Mouse (Mus musculus): ENCODE measurements around the gene Ppp5c. TPM values are rescaled to one million over a fixed set of nuclear protein-coding genes. Genes with fewer than 3 reads are reported as not detected.

The Ppp5c gene
- polyA plus RNA-seq, 1 experiment = 212 TPM

DNA sequence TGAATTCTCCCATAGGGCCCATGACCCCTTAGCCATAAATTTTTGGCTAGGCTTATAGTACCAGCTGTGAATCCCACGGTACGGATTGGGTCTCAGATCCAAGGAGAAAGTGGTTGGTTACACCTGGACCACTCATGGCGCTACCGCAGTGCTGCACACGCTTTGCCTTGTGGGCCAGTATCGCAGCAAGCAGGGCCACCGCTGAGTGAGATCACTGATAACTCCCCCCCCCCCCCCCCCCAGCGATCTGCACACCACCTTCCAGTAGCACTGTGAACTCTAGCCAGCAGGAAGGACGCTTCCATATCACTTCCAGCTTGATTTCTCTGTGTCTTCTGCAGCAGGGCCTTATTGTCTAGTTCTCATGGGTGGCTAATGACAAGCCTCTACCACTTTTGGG is 37.9 kb upstream of the Ppp5c start:
- H3K27ac ChIP-seq (ENCODE audit: insufficient read depth, low read length) = no peak overlapping the region
- TF ChIP-seq CTCF (IDR thresholded peaks at IDR 0.05; ENCODE audit: extremely low read depth, insufficient read depth, insufficient read length, insufficient replicate concordance) = no peak
- TF ChIP-seq POLR2A (IDR thresholded peaks at IDR 0.05; ENCODE audit: low read depth, low read length) = no peak
- H3K36me3 ChIP-seq (ENCODE audit: control insufficient read depth, insufficient read depth, low read length) = no peaks in the 10 kb centered on the region
- DNase-seq (ENCODE audit: low read depth in 1 of 2, low spot score in 2 of 2) = no peak
- H3K4me1 ChIP-seq (ENCODE audit: control insufficient read depth, insufficient read depth, insufficient read length) = peaks cover 7% of the 10 kb centered on the region
- H3K4me3 ChIP-seq (ENCODE audit: extremely low read depth, insufficient read depth, insufficient read length) = no peak overlapping the region
- H3K27me3 ChIP-seq (ENCODE audit: control insufficient read depth, insufficient read depth, low read length) = no peaks in the 10 kb centered on the region
- WGBS = 76% methylated on average over 9 of the region's 9 CpGs

DNA sequence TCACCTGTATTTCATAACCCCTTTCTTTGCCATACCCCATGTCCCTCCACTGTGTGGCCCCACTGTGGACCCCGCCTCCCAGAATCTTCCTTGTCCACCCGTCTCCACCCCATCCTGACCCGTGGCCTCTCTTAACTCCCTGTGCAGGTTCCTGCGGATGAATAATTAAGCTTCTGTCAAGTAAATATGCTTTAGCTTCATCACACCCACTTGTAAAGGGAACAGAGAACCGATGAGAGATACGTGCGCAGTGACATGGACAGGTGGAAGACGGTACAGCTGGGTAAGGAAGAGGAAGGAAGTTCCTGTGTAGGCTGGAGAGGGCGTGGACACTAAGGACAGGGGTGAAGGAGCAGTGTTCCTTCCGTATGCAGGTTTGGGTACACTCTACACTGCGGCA is 35.1 kb upstream of the Ppp5c start:
- Histone ChIP-seq H3K27me3 (ENCODE audit: control insufficient read depth, insufficient read depth, low read length) (no peaks in the 10 kb centered on the region), H3K4me3 (ENCODE audit: extremely low read depth, insufficient read depth, insufficient read length) (no peak overlapping the region), H3K36me3 (ENCODE audit: control insufficient read depth, insufficient read depth, low read length) (no peaks in the 10 kb centered on the region), H3K4me1 (ENCODE audit: control insufficient read depth, insufficient read depth, insufficient read length) (peaks cover 30% of the 10 kb centered on the region), H3K27ac (ENCODE audit: insufficient read depth, low read length) (no peak overlapping the region)
- 13% methylated on average over 11 of the region's 11 CpGs for WGBS
- DNase-seq (ENCODE audit: low read depth in 1 of 2, low spot score in 2 of 2) = peak in 1 of 2 experiments; percentile 18
- TF ChIP-seq POLR2A (IDR thresholded peaks at IDR 0.05; ENCODE audit: low read depth, low read length) (no peak), CTCF (IDR thresholded peaks at IDR 0.05; ENCODE audit: extremely low read depth, insufficient read depth, insufficient read length, insufficient replicate concordance) (no peak)

DNA sequence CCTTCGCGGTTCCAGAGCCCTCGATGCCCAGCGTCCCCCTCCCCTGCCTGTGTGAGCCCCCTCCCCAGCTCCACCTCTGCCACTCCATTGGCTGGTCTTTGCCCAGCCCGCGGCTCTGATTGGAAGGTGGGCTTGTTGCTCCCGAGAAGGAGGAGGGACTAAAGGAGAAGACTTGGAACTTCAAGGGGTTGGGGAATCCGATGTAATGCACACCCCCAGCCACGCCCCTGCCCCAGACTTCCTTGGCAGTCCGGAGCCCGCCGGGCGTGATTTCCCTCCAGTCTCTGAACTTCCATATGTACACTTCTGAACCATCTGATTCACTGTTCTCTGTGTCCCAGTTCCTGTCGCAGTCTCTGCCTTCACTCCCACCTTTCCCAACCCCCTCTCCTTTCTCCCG is 34.7 kb upstream of the Ppp5c start, which contains the start of gene Hif3a:
Hif3a (minus strand) TSS at position 39 of the 400 bp plus-strand sequence.
- Histone ChIP-seq H3K4me3 (ENCODE audit: extremely low read depth, insufficient read depth, insufficient read length) (no peak within 1 kb of the TSS), H3K27ac (ENCODE audit: insufficient read depth, low read length) (no peak within 1 kb of the TSS), H3K27me3 (ENCODE audit: control insufficient read depth, insufficient read depth, low read length) (no peaks in the 10 kb centered on the region), H3K4me1 (ENCODE audit: control insufficient read depth, insufficient read depth, insufficient read length) (peaks cover 31% of the 10 kb centered on the region), H3K36me3 (ENCODE audit: control insufficient read depth, insufficient read depth, low read length) (no peaks in the 10 kb centered on the region)
- TF ChIP-seq CTCF (IDR thresholded peaks at IDR 0.05; ENCODE audit: extremely low read depth, insufficient read depth, insufficient read length, insufficient replicate concordance) = no peak
- DNase-seq (ENCODE audit: low read depth in 1 of 2, low spot score in 2 of 2) = no peak
- WGBS = 33% methylated on average over 15 of the region's 15 CpGs

DNA sequence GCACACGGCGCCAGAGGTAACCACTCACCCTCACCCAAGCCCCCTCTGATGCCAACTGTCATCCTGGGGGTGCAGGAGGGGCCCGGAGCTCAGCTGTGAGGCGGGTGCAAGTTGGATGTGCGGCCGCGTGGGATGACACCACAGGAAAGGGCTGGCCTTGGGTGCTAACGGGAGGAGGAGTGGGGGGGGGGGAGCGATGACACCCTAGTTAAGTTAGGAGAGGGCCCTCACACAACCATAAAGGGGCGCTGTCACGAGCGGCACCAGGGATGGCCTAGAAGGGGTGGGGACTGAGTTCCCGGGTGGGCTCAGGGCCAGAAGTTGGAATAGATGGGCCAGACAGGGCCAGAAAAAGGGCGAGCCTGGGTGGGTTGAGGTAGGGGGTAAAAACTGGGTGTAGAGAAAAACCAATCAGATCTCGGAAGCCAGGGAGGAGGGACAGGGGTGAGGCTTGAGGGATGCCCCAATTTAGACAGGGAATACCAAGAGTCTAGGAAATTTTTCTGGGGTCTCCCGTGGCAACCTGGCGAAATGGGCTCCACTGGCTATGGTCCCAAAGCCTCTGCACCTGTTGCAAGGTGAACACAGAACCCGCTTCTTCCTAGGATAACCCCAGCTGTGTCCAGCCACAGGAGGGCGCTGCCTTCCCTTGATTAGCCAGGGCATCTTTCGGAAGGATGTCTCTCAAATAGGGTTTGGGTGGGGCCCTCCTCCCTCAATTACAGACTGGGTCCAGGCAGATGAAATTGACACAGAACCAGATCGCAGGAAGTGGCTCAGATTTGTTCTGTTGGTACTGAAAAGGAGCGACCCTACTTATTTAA is 33.3 kb upstream of the Ppp5c start:
- peaks cover 37% of the 10 kb centered on the region for H3K4me1 ChIP-seq (ENCODE audit: control insufficient read depth, insufficient read depth, insufficient read length)
- no peaks in the 10 kb centered on the region for H3K36me3 ChIP-seq (ENCODE audit: control insufficient read depth, insufficient read depth, low read length)
- TF ChIP-seq POLR2A (IDR thresholded peaks at IDR 0.05; ENCODE audit: low read depth, low read length) = no peak
- TF ChIP-seq CTCF (IDR thresholded peaks at IDR 0.05; ENCODE audit: extremely low read depth, insufficient read depth, insufficient read length, insufficient replicate concordance) = no peak
- H3K27ac ChIP-seq (ENCODE audit: insufficient read depth, low read length) = peak overlapping the region; percentile 52; the same call in 1 of the 2 replicates
- no peak for DNase-seq (ENCODE audit: low read depth in 1 of 2, low spot score in 2 of 2)
- 53% methylated on average over 21 of the region's 22 CpGs for WGBS
- no peaks in the 10 kb centered on the region for H3K27me3 ChIP-seq (ENCODE audit: control insufficient read depth, insufficient read depth, low read length)
- H3K4me3 ChIP-seq (ENCODE audit: extremely low read depth, insufficient read depth, insufficient read length) = no peak overlapping the region

DNA sequence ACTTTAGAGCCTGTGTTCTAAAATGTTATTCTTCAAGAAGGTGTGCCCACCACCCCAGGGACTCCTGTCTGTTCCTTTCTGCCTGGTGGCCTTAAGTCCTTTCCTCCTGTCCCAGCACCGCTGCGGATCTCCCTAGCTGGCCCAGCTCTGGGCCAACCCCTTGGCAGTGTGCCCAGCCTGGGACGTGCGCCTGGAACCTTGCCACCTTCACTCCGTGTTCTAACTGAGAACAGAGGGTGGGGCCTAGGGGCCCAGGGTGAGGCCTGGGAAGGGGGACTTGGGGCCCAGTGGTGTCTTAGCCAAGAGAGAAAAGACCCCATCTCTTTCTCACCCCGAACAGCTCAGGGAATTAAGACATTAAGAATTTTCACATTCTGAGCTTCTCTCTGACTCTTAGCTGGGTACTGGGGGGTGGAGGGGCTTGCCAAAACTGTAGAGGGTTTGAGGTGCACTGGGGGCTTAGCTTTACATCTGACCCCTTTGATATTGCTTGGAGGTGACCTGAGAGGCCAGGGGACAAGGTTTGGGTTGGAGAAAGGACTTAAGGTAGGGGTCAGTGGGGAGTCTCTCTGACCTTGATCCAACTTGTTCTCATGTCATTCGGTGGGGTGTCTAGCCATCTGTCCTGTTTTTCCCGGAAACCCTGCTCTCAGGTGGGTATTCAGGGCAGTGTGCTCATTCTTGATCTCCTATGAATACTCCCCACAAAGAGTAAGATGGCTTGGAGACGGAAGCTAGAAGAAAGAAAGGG is 32.5 kb upstream of the Ppp5c start:
- H3K4me3 ChIP-seq (ENCODE audit: extremely low read depth, insufficient read depth, insufficient read length) = no peak overlapping the region
- H3K27me3 ChIP-seq (ENCODE audit: control insufficient read depth, insufficient read depth, low read length) = no peaks in the 10 kb centered on the region
- WGBS = 22% methylated on average over 9 of the region's 9 CpGs
- H3K36me3 ChIP-seq (ENCODE audit: control insufficient read depth, insufficient read depth, low read length) = no peaks in the 10 kb centered on the region
- peak overlapping the region; percentile 52 for H3K27ac ChIP-seq (ENCODE audit: insufficient read depth, low read length)
- peak in 1 of 2 experiments; percentile 45 for DNase-seq (ENCODE audit: low read depth in 1 of 2, low spot score in 2 of 2)
- H3K4me1 ChIP-seq (ENCODE audit: control insufficient read depth, insufficient read depth, insufficient read length) = peaks cover 38% of the 10 kb centered on the region
- TF ChIP-seq POLR2A (IDR thresholded peaks at IDR 0.05; ENCODE audit: low read depth, low read length) (no peak), CTCF (IDR thresholded peaks at IDR 0.05; ENCODE audit: extremely low read depth, insufficient read depth, insufficient read length, insufficient replicate concordance) (no peak)

DNA sequence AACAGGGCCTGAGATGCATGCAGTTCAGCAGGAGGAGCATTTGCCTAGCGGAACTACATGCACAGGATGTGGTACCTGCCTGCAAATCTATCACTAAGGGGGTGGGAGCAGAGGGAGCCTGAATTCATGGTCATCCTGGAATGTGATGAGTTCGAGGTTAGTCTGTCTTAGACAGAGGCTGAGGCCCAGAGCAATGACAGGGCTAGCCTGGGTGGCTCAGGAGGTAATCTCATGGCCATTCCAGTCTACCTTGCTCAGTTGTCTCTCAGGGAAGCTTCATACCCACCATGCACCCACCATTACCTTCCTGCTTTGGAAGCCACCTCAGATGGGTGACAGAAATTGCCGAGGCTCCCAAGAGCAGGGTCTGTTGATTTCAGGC is 31.7 kb upstream of the Ppp5c start:
- no peaks in the 10 kb centered on the region for H3K27me3 ChIP-seq (ENCODE audit: control insufficient read depth, insufficient read depth, low read length)
- TF ChIP-seq POLR2A (IDR thresholded peaks at IDR 0.05; ENCODE audit: low read depth, low read length) = no peak
- TF ChIP-seq CTCF (IDR thresholded peaks at IDR 0.05; ENCODE audit: extremely low read depth, insufficient read depth, insufficient read length, insufficient replicate concordance) = no peak
- 34% methylated on average over 3 of the region's 3 CpGs for WGBS
- H3K4me3 ChIP-seq (ENCODE audit: extremely low read depth, insufficient read depth, insufficient read length) = no peak overlapping the region
- H3K27ac ChIP-seq (ENCODE audit: insufficient read depth, low read length) = peak overlapping the region; percentile 52
- H3K36me3 ChIP-seq (ENCODE audit: control insufficient read depth, insufficient read depth, low read length) = no peaks in the 10 kb centered on the region
- DNase-seq (ENCODE audit: low read depth in 1 of 2, low spot score in 2 of 2) = peak in 1 of 2 experiments; percentile 17
- peaks cover 38% of the 10 kb centered on the region for H3K4me1 ChIP-seq (ENCODE audit: control insufficient read depth, insufficient read depth, insufficient read length)
